Mouse (Mus musculus): Measurements from ENCODE around the gene Nmnat3. TPM values are rescaled to one million over a fixed set of nuclear protein-coding genes. Genes with fewer than 3 reads are reported as not detected.

Gene Nmnat3
- polyA plus RNA-seq, 1 experiment from 2014 or later: 5.2 TPM

DNA sequence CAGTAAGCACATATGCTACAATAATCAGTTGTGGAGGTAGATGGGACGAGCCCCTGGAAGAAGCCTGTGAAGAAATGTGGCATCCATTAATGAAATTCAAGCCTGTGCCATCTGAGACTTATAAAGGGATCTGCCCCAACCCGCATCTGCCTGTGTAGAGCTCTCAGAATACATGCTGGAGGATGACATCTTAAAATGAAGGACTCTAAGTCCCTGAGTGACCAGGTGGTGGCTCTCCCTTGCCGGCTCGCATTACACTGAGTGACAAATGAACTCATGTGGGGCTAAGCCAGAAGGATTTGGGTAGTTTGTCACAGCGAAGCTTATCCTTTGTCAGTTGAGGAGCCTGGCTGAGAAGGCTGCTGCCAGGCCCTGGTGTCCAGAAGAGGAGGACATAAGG lies 14.5 kb upstream of the Nmnat3 start:
- 52% methylated on average over 5 of the region's 5 CpGs for WGBS
- Histone ChIP-seq H3K27ac (ENCODE audit: low read depth) (no peak overlapping the region), H3K9me3 (ENCODE audit: low read depth, low read length) (no peaks in the 10 kb centered on the region), H3K4me3 (ENCODE audit: low read depth, low read length) (no peak overlapping the region), H3K27me3 (ENCODE audit: insufficient read depth, low read length) (no peaks in the 10 kb centered on the region), H3K9ac (no peak overlapping the region), H3K36me3 (ENCODE audit: insufficient read depth) (no peaks in the 10 kb centered on the region), H3K4me2 (no peak overlapping the region), H3K4me1 (ENCODE audit: insufficient read depth) (no peaks in the 10 kb centered on the region)
- TF ChIP-seq CTCF (IDR thresholded peaks at IDR 0.05; ENCODE audit: low read depth): no peak
- ATAC-seq (ENCODE audit: insufficient read depth) (no peak), DNase-seq (no peak)

- Histone ChIP-seq H3K9me3 (ENCODE audit: low read depth, low read length) (no peaks in the 10 kb centered on the region), H3K27me3 (ENCODE audit: insufficient read depth, low read length) (no peaks in the 10 kb centered on the region), H3K36me3 (ENCODE audit: insufficient read depth) (no peaks in the 10 kb centered on the region), H3K4me2 (no peak overlapping the region), H3K27ac (ENCODE audit: low read depth) (no peak overlapping the region), H3K4me1 (ENCODE audit: insufficient read depth) (no peaks in the 10 kb centered on the region), H3K9ac (no peak overlapping the region), H3K4me3 (ENCODE audit: low read depth, low read length) (no peak overlapping the region)
- ATAC-seq (ENCODE audit: insufficient read depth) (no peak), DNase-seq (no peak)
- 84% methylated on average over 10 of the region's 10 CpGs for WGBS
- no peak for TF ChIP-seq CTCF (IDR thresholded peaks at IDR 0.05; ENCODE audit: low read depth)
These were observed 12.2 kb upstream of the Nmnat3 start for GRCm38 (mm10) chr9:98275080-98275479.

- Histone ChIP-seq H3K4me1 (ENCODE audit: insufficient read depth) (no peaks in the 10 kb centered on the region), H3K4me2 (no peak overlapping the region), H3K36me3 (ENCODE audit: insufficient read depth) (no peaks in the 10 kb centered on the region), H3K4me3 (ENCODE audit: low read depth, low read length) (no peak overlapping the region), H3K9ac (no peak overlapping the region), H3K27me3 (ENCODE audit: insufficient read depth, low read length) (no peaks in the 10 kb centered on the region), H3K9me3 (ENCODE audit: low read depth, low read length) (no peaks in the 10 kb centered on the region), H3K27ac (ENCODE audit: low read depth) (no peak overlapping the region)
- 24% methylated on average over 5 of the region's 5 CpGs for WGBS
- DNase-seq (no peak), ATAC-seq (ENCODE audit: insufficient read depth) (no peak)
- no peak for TF ChIP-seq CTCF (IDR thresholded peaks at IDR 0.05; ENCODE audit: low read depth)
These were observed 7.1 kb upstream of the Nmnat3 start for GRCm38 (mm10) chr9:98280162-98280561.

DNA sequence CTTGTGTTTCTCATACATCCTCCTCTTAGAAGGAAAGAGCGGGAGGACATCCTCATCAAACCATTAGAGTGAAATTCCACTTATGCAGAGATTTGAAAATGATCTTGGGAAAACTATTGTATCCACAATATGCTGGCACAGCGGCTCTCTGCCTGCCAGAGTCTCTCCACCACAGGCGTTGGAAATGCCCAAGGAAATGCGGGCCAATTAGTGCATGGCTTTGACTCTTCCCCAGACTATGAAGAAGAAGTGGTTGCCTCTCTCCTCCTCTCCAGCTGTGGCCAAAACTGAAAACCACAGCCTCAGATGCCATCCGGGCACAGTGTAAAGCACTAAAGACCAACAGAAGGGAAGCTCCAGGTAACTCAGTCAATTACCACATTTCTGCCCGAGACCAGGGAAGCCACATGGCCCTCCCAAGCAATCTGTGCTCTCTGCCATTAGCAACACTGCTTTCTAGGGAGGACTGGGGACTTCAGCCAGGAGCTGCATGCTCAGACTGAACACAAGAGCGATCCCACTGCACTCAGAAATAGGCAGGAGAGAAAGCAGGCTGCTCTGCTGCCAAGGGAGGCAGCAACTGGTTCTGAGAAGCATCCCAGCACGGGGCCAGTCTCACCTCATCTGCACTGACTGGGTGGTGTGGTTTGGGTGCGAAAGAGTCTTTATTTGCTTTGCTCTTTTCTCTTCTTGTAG lies 1.5 kb upstream of the Nmnat3 start:
- ATAC-seq (ENCODE audit: insufficient read depth): no peak
- Histone ChIP-seq H3K36me3 (ENCODE audit: insufficient read depth) (no peaks in the 10 kb centered on the region), H3K4me3 (ENCODE audit: low read depth, low read length) (no peak overlapping the region), H3K9ac (no peak overlapping the region), H3K4me1 (ENCODE audit: insufficient read depth) (no peaks in the 10 kb centered on the region), H3K27ac (ENCODE audit: low read depth) (no peak overlapping the region), H3K9me3 (ENCODE audit: low read depth, low read length) (no peaks in the 10 kb centered on the region), H3K4me2 (no peak overlapping the region), H3K27me3 (ENCODE audit: insufficient read depth, low read length) (no peaks in the 10 kb centered on the region)
- TF ChIP-seq CTCF (IDR thresholded peaks at IDR 0.05; ENCODE audit: low read depth): no peak
- no peak for DNase-seq
- WGBS: 68% methylated on average over 9 of the region's 9 CpGs

- Histone ChIP-seq H3K4me3 (ENCODE audit: low read depth, low read length) (no peak overlapping the region), H3K4me1 (ENCODE audit: insufficient read depth) (no peaks in the 10 kb centered on the region)
These were observed 2.4 kb downstream of the Nmnat3 start for GRCm38 (mm10) chr9:98289665-98290064.

DNA sequence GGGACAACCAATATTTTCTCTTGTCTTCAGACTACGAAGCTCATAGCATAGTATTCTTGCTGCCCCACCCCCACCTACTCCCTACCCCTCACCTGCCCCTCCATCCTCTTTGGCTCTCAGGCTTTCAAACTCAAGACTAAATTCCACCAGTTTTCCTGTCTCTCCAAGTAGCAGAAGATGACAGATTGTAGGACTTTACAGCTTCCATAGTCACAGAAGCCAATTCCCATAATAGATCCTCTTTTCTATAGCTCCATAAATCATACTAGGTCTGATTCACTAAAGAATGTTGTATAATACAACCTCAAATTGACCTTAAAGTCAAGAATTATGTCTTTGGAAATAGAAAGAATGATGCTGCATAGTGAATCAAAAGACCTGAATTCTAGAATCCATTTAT lies 3.4 kb downstream of the Nmnat3 start:
- WGBS: 73% methylated on average over 1 of the region's 1 CpGs
- H3K36me3 ChIP-seq (ENCODE audit: insufficient read depth): no peaks in the 10 kb centered on the region
- no peak for ATAC-seq (ENCODE audit: insufficient read depth)
- no peak overlapping the region for H3K4me3 ChIP-seq (ENCODE audit: low read depth, low read length)
- no peak overlapping the region for H3K27ac ChIP-seq (ENCODE audit: low read depth)
- H3K27me3 ChIP-seq (ENCODE audit: insufficient read depth, low read length): no peaks in the 10 kb centered on the region
- no peaks in the 10 kb centered on the region for H3K4me1 ChIP-seq (ENCODE audit: insufficient read depth)
- no peak for TF ChIP-seq CTCF (IDR thresholded peaks at IDR 0.05; ENCODE audit: low read depth)
- H3K4me2 ChIP-seq: no peak overlapping the region
- H3K9me3 ChIP-seq (ENCODE audit: low read depth, low read length): no peaks in the 10 kb centered on the region
- H3K9ac ChIP-seq: no peak overlapping the region
- DNase-seq: no peak

More at GRCm38 (mm10) chr9:98289665-98290064, 2.4 kb downstream of the Nmnat3 start:
- ATAC-seq (ENCODE audit: insufficient read depth): no peak
- H3K4me2 ChIP-seq: no peak overlapping the region
- no peak for TF ChIP-seq CTCF (IDR thresholded peaks at IDR 0.05; ENCODE audit: low read depth)
- H3K36me3 ChIP-seq (ENCODE audit: insufficient read depth): no peaks in the 10 kb centered on the region
- H3K27ac ChIP-seq (ENCODE audit: low read depth): no peak overlapping the region
- H3K27me3 ChIP-seq (ENCODE audit: insufficient read depth, low read length): no peaks in the 10 kb centered on the region
- H3K9ac ChIP-seq: no peak overlapping the region
- no peak for DNase-seq
- no peaks in the 10 kb centered on the region for H3K9me3 ChIP-seq (ENCODE audit: low read depth, low read length)

DNA sequence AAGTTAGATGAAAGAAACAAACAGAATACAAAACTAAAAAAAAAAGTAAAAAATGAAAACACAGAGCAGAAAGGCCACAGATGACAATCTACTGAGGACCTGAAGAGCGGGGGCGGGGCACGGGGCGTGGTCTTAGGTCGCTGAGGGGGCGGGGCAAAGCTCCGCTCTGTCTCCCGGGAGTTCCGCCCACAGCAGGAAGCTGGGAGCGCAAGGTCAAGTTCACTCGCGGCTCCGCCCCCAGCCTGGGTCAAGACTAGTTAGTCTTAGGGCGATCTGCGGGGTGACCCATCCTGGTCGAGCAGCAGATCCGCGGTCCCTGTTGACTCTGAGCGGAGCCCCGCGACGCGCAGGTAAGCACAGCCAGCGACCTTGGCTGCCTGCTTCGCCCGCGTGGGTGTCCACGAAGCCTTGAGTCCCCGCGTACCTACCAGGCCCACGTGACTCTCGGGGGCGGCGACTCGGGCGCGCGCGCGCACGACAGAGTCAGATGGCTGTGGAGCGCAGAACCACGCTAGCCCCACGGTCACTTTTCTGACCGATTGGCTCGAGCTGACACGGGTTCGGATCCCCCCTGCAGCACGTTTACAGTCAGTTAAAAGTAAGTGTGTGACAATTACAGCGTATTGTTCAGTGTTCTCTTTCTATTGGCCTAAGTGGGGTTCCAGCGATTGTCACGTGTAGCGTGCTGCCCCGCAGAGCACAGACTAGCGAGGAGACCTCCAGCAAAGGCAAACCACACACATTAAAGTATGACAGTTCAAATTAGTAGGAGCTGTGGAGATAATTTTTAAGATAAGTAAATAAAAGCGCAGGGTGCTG lies 9.4 kb downstream of the Nmnat3 start:
- 1% methylated on average over 56 of the region's 56 CpGs for WGBS
- H3K4me2 ChIP-seq: peak overlapping the region; percentile 83
- peak; percentile 94 for DNase-seq
- peak overlapping the region; percentile 60 for H3K4me3 ChIP-seq (ENCODE audit: low read depth, low read length)
- H3K27ac ChIP-seq (ENCODE audit: low read depth): peak overlapping the region; percentile 54; the same call in 1 of the 2 replicates
- no peak for TF ChIP-seq CTCF (IDR thresholded peaks at IDR 0.05; ENCODE audit: low read depth)
- peaks cover 6% of the 10 kb centered on the region; the same call in 1 of the 2 replicates for H3K4me1 ChIP-seq (ENCODE audit: insufficient read depth)
- no peaks in the 10 kb centered on the region for H3K27me3 ChIP-seq (ENCODE audit: insufficient read depth, low read length)
- peak; percentile 89 for ATAC-seq (ENCODE audit: insufficient read depth)
- no peaks in the 10 kb centered on the region for H3K9me3 ChIP-seq (ENCODE audit: low read depth, low read length)
- H3K36me3 ChIP-seq (ENCODE audit: insufficient read depth): no peaks in the 10 kb centered on the region
- peak overlapping the region; percentile 60 for H3K9ac ChIP-seq
